Mouse (Mus musculus): Measurements from ENCODE around the gene Acbd3. TPM values are rescaled to one million over a fixed set of nuclear protein-coding genes. Genes with fewer than 3 reads are reported as not detected.

Acbd3 gene
- polyA plus RNA-seq, 1 experiment from 2014 or later: 21.8 TPM

DNA sequence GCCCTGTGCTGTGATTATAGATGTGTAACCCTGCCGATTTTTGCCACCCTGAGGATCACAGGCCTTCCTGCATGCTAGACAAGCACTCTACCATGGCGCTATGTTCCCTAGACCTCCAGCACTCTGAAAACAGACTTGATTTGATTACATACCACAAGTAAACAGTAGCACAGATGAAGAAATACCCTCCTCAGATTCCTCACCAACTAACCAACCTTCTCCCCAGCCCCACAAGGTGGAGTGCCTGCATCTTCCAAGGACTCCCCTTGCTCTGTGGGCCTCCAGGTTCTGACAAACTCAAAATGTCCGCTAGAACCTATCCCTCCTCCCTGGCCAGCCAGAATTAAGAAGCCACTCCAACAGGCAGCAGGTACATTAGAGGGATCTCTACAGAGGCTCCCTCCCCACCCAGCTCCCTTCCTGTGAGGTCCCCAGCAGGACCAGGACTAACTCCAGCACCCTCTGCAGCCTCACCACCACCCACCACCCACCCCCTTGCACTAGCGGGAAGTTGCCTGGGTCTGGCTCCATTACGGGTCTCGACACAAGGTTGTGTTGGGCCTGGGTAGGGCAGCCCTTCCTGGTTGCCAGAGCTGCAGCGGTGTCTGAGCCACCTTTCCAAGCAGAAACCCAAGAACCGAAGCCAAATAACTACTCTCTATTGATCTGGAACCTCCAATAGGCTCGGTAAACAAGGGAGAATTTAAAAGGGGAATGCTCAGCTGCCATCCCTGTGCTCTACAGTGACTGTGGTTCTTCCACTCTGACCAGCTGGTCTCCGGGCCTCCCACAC, 41.9 kb downstream of the Acbd3 start:
- peak; percentile 13 for ATAC-seq
- Histone ChIP-seq H3K27ac (ENCODE audit: low read depth, low read length) (peak overlapping the region; percentile 10; the same call in 1 of the 2 replicates), H3K9ac (ENCODE audit: low read depth, low read length) (peak overlapping the region; percentile 46), H3K4me3 (ENCODE audit: low read length) (peak overlapping the region; percentile 35), H3K4me1 (ENCODE audit: control insufficient read depth, insufficient read depth, low read depth, low read length) (peaks cover 5% of the 10 kb centered on the region), H3K27me3 (replicated peaks; ENCODE audit: control insufficient read depth, insufficient read depth, low read length) (no peaks in the 10 kb centered on the region), H3K36me3 (ENCODE audit: control insufficient read depth, insufficient read depth, low read length) (no peaks in the 10 kb centered on the region), H3K4me2 (ENCODE audit: low read length) (peak overlapping the region; percentile 54), H3K9me3 (ENCODE audit: control insufficient read depth, low read length) (no peaks in the 10 kb centered on the region)
- WGBS: 21% methylated on average over 10 of the region's 10 CpGs

DNA sequence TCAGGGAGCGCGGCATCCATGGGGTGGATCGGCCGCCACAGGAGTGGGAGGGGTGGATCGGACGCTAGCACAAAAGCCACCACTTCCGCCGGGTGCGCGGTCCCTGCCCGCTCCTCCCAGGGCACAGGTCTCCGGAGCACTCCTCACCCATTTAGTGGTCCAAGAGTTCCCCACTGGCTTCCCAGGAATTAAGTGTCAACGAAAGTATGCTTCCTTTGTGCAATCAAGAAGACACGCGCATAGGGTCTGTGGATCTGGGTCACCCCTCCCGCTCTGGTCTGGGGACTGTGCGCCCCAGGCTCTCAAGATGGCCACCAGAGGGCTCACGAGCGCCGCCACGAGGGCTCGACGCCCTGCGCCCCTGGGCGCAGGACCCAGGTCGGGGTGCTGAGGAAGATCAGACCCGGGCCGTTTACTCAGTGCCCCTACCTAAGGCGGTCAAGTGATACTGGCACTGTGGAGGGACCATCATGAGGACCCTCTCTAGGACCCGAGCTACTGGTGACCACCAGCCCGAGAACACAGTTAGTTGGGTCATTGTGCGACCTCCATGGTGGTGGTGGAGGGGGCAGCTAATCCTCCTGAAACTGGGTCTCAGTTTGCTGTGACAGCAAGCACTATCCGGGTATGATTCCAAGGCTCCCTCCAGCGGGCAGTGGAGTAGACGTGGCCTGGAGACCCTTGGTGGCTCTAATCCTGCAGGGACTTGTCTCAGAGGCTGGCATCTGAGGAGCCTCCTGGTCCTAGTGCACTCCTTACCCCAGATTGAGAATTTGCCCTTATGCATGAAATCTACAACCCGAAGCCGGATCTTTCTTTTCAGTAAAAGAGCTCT, 42.7 kb downstream of the Acbd3 start:
- Histone ChIP-seq H3K4me3 (ENCODE audit: low read length) (peak overlapping the region; percentile 35), H3K36me3 (ENCODE audit: control insufficient read depth, insufficient read depth, low read length) (no peaks in the 10 kb centered on the region), H3K27me3 (replicated peaks; ENCODE audit: control insufficient read depth, insufficient read depth, low read length) (no peaks in the 10 kb centered on the region), H3K4me1 (ENCODE audit: control insufficient read depth, insufficient read depth, low read depth, low read length) (peaks cover under 1% of the 10 kb centered on the region; the same call in 1 of the 2 replicates), H3K9ac (ENCODE audit: low read depth, low read length) (peak overlapping the region; percentile 46), H3K4me2 (ENCODE audit: low read length) (peak overlapping the region; percentile 54), H3K9me3 (ENCODE audit: control insufficient read depth, low read length) (no peaks in the 10 kb centered on the region), H3K27ac (ENCODE audit: low read depth, low read length) (peak overlapping the region; percentile 10)
- ATAC-seq: peak; percentile 86
- 3% methylated on average over 37 of the region's 37 CpGs for WGBS

DNA sequence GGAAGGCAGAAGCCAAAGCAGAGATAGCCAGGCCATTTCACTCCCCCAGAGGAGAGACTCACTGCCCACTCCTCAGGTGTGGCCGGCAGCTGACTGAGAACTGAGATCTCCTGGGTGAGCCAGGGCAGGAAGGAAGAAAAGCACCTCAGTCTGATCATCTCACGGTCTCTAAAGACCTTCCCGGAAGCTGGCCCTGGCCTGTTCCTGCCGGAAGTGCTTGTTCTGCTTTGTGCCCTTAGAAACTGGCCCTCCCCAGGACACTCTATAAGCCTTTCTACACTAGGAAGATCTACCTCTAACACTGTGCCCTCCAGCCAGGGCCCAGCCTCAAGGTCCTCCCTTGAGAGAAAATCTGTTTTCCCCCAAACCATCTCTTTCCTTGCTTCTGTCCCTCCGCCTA, 45.5 kb downstream of the Acbd3 start:
- Histone ChIP-seq H3K36me3 (ENCODE audit: control insufficient read depth, insufficient read depth, low read length) (no peaks in the 10 kb centered on the region), H3K9ac (ENCODE audit: low read depth, low read length) (no peak overlapping the region), H3K4me2 (ENCODE audit: low read length) (no peak overlapping the region), H3K4me3 (ENCODE audit: low read length) (no peak overlapping the region), H3K4me1 (ENCODE audit: control insufficient read depth, insufficient read depth, low read depth, low read length) (peaks cover 6% of the 10 kb centered on the region), H3K27me3 (replicated peaks; ENCODE audit: control insufficient read depth, insufficient read depth, low read length) (no peaks in the 10 kb centered on the region), H3K9me3 (ENCODE audit: control insufficient read depth, low read length) (no peaks in the 10 kb centered on the region), H3K27ac (ENCODE audit: low read depth, low read length) (no peak overlapping the region)
- 89% methylated on average over 5 of the region's 5 CpGs for WGBS
- ATAC-seq: no peak

DNA sequence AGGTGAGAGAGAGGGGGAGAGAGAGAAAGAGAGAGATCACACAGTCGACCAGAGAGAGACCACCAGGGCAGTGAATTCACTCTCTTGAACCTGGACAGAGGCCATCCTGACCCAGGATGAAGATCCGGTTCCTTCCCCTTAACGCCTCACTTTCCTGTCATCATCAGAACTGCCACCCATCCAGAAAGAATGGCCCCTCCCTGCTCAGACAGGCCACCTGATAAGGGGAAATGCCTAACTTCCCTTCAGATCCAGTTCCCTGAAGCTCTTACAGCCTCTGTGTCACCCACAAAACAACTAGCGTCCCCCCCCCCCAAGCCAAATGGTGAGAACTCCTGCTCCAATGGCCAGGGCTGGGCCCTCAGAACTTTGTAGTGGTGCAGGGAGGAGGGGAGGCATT, 45.9 kb downstream of the Acbd3 start:
- no peaks in the 10 kb centered on the region for H3K36me3 ChIP-seq (ENCODE audit: control insufficient read depth, insufficient read depth, low read length)
- H3K27me3 ChIP-seq (replicated peaks; ENCODE audit: control insufficient read depth, insufficient read depth, low read length): no peaks in the 10 kb centered on the region
- no peak overlapping the region for H3K4me2 ChIP-seq (ENCODE audit: low read length)
- H3K4me3 ChIP-seq (ENCODE audit: low read length): no peak overlapping the region
- no peaks in the 10 kb centered on the region for H3K9me3 ChIP-seq (ENCODE audit: control insufficient read depth, low read length)
- H3K9ac ChIP-seq (ENCODE audit: low read depth, low read length): no peak overlapping the region
- H3K4me1 ChIP-seq (ENCODE audit: control insufficient read depth, insufficient read depth, low read depth, low read length): peaks cover 7% of the 10 kb centered on the region
- no peak for ATAC-seq
- H3K27ac ChIP-seq (ENCODE audit: low read depth, low read length): no peak overlapping the region
- WGBS: 71% methylated on average over 4 of the region's 4 CpGs

DNA sequence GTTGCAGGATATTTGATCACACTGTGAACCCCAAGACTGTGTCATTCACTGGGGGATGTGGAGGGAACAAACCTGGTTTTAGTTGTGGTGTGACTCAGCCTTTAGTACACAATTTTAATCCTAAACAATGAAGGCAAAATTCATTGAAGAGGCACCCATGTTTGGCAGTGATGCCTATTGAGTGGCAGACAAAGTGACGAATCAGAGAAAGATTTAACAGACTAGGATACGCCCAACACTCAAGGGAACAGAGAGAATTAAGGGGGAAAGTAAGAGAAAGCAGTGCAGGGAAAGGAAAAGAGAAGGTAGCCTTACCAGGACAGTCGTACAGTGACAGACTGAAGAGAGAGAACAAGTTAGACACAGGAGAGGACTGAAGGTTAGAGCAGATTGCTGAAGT, 46.4 kb downstream of the Acbd3 start:
- Histone ChIP-seq H3K9ac (ENCODE audit: low read depth, low read length) (no peak overlapping the region), H3K9me3 (ENCODE audit: control insufficient read depth, low read length) (no peaks in the 10 kb centered on the region), H3K4me1 (ENCODE audit: control insufficient read depth, insufficient read depth, low read depth, low read length) (peaks cover 8% of the 10 kb centered on the region), H3K4me3 (ENCODE audit: low read length) (no peak overlapping the region), H3K27ac (ENCODE audit: low read depth, low read length) (no peak overlapping the region), H3K36me3 (ENCODE audit: control insufficient read depth, insufficient read depth, low read length) (no peaks in the 10 kb centered on the region), H3K27me3 (replicated peaks; ENCODE audit: control insufficient read depth, insufficient read depth, low read length) (no peaks in the 10 kb centered on the region), H3K4me2 (ENCODE audit: low read length) (no peak overlapping the region)
- WGBS: 86% methylated on average over 3 of the region's 3 CpGs
- ATAC-seq: no peak

DNA sequence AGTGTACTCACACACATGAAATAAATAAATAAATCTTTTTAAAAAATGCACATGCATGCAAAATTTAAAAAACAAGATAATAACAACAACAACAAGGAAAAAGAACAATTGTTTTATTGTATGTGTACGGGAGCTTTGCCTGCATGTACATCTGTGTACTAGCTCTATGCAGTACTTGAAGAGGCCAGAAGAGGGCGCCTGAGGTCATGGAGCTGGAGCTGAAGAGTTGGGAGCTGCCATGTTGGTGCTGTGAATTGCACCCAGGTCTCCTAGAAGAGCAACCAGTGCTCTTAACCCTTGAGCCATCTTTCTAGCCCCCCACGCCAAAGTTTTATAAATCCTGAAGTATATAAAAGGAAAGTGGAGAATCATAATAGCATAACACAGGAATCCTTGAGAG, 48.8 kb downstream of the Acbd3 start:
- Histone ChIP-seq H3K4me2 (ENCODE audit: low read length) (no peak overlapping the region), H3K9ac (ENCODE audit: low read depth, low read length) (no peak overlapping the region), H3K36me3 (ENCODE audit: control insufficient read depth, insufficient read depth, low read length) (no peaks in the 10 kb centered on the region), H3K27ac (ENCODE audit: low read depth, low read length) (no peak overlapping the region), H3K4me3 (ENCODE audit: low read length) (no peak overlapping the region), H3K27me3 (replicated peaks; ENCODE audit: control insufficient read depth, insufficient read depth, low read length) (no peaks in the 10 kb centered on the region), H3K9me3 (ENCODE audit: control insufficient read depth, low read length) (no peaks in the 10 kb centered on the region), H3K4me1 (ENCODE audit: control insufficient read depth, insufficient read depth, low read depth, low read length) (peaks cover 10% of the 10 kb centered on the region)
- WGBS: 63% methylated on average over 3 of the region's 3 CpGs
- ATAC-seq: no peak

DNA sequence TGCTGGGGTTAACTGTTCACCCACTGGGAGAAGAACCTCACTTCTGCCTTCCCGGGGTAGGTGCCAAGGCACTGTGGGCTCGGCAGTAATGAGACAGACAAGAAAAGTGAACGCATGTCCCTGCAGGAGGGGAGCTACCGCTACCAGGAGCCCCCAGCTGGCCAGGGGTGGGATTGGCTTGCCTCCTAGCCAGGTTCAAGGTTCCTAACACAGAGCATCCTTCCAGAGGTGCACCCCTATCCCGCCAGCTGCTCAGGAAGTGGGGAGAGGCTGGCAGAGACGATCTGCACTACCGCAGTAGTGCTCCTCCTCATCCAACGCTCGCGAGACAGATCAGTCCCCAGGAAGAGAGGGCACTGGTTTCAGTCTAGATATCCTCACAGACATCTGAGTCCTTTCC, 49.5 kb downstream of the Acbd3 start:
- peaks cover 10% of the 10 kb centered on the region for H3K4me1 ChIP-seq (ENCODE audit: control insufficient read depth, insufficient read depth, low read depth, low read length)
- no peak overlapping the region for H3K27ac ChIP-seq (ENCODE audit: low read depth, low read length)
- no peaks in the 10 kb centered on the region for H3K9me3 ChIP-seq (ENCODE audit: control insufficient read depth, low read length)
- H3K27me3 ChIP-seq (replicated peaks; ENCODE audit: control insufficient read depth, insufficient read depth, low read length): no peaks in the 10 kb centered on the region
- no peaks in the 10 kb centered on the region for H3K36me3 ChIP-seq (ENCODE audit: control insufficient read depth, insufficient read depth, low read length)
- no peak overlapping the region for H3K4me3 ChIP-seq (ENCODE audit: low read length)
- no peak overlapping the region for H3K9ac ChIP-seq (ENCODE audit: low read depth, low read length)
- ATAC-seq: no peak
- no peak overlapping the region for H3K4me2 ChIP-seq (ENCODE audit: low read length)
- WGBS: 87% methylated on average over 10 of the region's 10 CpGs

DNA sequence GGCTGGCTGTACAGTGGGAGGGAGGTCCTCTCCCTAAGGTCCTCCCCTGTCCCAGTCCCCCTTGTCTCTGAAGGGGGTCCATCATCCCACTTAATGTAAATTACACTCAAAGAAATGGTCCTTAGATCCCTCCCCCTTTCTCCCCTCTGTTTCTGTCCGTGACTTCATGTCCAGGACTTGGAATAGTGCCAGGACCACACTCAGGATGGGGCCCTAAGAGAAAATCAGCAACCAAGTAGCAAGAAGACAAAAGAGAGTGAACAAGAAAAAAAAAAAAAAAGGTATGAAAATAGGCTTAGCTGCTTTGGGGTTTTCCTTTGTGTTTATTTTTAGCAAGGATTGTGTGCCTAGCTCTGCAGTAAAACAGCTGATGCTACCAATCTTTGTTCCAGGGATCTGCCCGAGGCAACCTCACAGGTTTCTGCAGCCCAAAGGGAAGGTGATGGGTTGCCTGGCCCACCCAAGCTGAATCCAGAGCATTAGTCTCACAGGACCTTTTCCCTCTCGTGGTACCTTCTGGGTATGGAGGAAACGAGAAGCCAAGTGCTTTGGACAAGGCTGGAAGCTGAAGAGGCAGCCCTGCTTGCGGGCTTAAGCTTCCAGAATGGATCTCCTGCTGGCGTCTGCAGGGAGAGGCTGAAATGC, 50.1 kb downstream of the Acbd3 start:
- H3K36me3 ChIP-seq (ENCODE audit: control insufficient read depth, insufficient read depth, low read length): no peaks in the 10 kb centered on the region
- 0 out of 2 replicates have a peak overlapping the region, but pooled peaks have one; percentile 24 for H3K27ac ChIP-seq (ENCODE audit: low read depth, low read length)
- H3K27me3 ChIP-seq (replicated peaks; ENCODE audit: control insufficient read depth, insufficient read depth, low read length): no peaks in the 10 kb centered on the region
- no peak overlapping the region for H3K4me2 ChIP-seq (ENCODE audit: low read length)
- peak overlapping the region; percentile 30; the same call in 1 of the 2 replicates for H3K9ac ChIP-seq (ENCODE audit: low read depth, low read length)
- no peak overlapping the region for H3K4me3 ChIP-seq (ENCODE audit: low read length)
- ATAC-seq: no peak
- H3K9me3 ChIP-seq (ENCODE audit: control insufficient read depth, low read length): no peaks in the 10 kb centered on the region
- peaks cover 10% of the 10 kb centered on the region for H3K4me1 ChIP-seq (ENCODE audit: control insufficient read depth, insufficient read depth, low read depth, low read length)
- 57% methylated on average over 6 of the region's 6 CpGs for WGBS

DNA sequence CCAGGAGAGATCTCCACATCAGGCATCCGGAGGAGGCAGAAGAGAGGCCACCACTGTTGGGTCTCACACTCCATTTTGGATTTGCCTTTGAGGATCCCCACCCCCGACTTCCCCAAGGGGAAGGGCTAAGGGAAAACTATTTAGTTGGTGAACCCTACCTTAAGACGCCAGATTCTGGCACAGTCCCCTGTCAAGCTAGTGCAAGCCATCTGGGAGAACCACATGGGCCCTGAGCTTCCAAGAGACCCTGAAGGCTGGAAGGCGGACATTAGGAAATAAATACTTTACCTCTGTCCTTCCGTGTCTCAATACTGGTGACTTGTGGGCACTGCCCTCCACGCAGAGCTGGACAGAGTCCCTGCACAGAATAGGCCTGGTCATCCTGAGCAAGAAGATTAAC, 50.7 kb downstream of the Acbd3 start:
- Histone ChIP-seq H3K4me2 (ENCODE audit: low read length) (no peak overlapping the region), H3K36me3 (ENCODE audit: control insufficient read depth, insufficient read depth, low read length) (no peaks in the 10 kb centered on the region), H3K4me1 (ENCODE audit: control insufficient read depth, insufficient read depth, low read depth, low read length) (peaks cover 10% of the 10 kb centered on the region), H3K27ac (ENCODE audit: low read depth, low read length) (no peak overlapping the region), H3K4me3 (ENCODE audit: low read length) (no peak overlapping the region), H3K9me3 (ENCODE audit: control insufficient read depth, low read length) (no peaks in the 10 kb centered on the region), H3K9ac (ENCODE audit: low read depth, low read length) (0 out of 2 replicates have a peak overlapping the region, but pooled peaks have one; percentile 30), H3K27me3 (replicated peaks; ENCODE audit: control insufficient read depth, insufficient read depth, low read length) (no peaks in the 10 kb centered on the region)
- 85% methylated on average over 6 of the region's 6 CpGs for WGBS
- no peak for ATAC-seq

Data from hindbrain, embryonic 16.5 days (tissue).